Mouse (Mus musculus): ENCODE measurements around the gene Fcgrt. TPM values are rescaled to one million over a fixed set of nuclear protein-coding genes. Genes with fewer than 3 reads are reported as not detected.

Fcgrt gene
- polyA plus RNA-seq, 1 experiment, result 120 TPM

DNA sequence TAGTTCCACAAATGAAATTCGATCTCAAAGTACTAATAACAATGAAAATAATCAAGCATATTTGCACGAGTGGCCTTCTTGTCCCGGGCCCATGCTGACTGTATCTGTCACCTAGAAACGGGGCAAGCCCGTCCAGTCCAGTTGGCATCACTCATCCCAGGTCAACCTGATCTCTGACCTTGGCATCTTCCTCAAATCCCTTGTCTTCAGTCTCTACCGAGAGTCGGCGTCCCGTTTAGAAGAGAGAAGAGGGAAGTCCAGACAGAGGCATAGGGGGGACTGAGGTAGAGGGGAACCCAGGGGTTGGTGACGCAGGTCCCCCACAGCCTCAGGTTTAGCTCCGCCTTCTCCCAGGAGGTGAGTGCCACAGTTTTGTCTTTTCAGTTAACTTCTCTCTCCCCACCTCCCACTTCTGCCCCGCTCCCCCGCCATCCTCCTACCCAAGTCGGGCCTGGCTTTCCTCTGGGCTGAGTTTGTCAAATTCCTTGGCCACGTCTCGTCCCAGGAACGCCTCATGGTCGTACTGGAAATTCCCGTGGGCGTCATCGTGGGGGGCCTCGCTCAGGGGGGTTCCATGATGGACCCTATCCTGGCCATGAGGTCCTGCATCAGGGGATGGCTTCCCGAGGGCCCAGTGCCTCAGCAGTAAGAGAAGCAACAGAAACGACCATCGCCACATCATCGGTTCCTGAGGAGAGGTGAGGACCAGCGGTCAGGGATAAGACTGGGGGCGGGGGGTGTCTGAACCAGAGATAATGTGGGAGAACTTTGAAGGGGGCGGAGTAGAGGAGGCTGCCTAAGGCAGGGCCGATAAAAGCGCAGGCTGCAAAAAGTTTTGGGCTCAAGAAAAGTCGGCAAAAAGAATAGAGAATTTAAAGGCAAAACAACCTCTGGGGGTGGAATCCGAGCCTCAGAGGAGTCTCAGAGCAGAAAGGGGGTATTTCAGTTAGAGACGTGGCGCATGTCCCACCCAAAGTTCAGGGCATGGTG is 12.4 kb downstream of the Fcgrt start:
- TF ChIP-seq CTCF (IDR thresholded peaks at IDR 0.05; ENCODE audit: insufficient read depth, low read length), result no peak
- TF ChIP-seq POLR2A (IDR thresholded peaks at IDR 0.05; ENCODE audit: borderline replicate concordance, extremely low read depth, low read depth, low read length), result no peak
- peaks cover 2% of the 10 kb centered on the region; the same call in 1 of the 2 replicates for H3K4me1 ChIP-seq (ENCODE audit: control insufficient read depth, insufficient read depth, low read length)
- WGBS, result 22% methylated on average over 35 of the region's 35 CpGs
- no peak for DNase-seq
- H3K4me3 ChIP-seq (replicated peaks; ENCODE audit: extremely low read depth, low read depth, low read length), result peak overlapping the region; percentile 37

DNA sequence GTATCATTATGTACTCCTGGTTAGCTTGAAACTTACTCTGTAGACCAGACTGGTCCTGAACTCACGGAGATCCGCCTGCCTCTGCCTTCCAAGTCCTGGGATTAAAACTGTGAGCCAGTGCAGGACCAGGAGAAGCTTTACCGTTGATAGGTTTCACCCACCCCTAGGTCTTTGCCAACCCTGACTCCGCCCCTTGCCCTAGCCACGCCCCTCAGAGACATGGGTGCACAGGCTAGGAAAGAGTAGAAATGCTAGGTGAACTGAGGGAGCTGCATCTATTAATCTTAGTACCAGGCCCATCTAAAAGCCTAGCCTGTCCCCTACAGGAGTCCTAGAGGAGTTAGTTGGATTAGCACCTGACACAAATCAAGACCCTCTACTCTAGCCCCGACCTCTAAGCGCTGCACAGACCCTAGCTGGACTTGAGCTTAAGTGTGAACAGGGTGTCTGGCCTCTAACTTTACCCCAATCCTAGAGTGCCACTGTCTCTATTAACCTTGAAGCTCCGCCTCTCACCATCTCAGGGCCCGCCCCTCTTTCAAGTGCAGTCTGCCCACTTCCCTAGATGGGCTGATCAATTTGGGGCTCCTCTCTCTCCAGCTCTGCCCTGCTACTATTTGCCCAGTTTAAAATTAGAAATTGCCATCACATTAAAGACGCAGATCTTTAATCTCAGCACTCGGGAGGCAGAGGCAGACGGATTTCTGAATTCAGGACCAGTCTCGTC is 13.2 kb downstream of the Fcgrt start:
- no peak for DNase-seq
- peaks cover 2% of the 10 kb centered on the region; the same call in 1 of the 2 replicates for H3K4me1 ChIP-seq (ENCODE audit: control insufficient read depth, insufficient read depth, low read length)
- H3K4me3 ChIP-seq (replicated peaks; ENCODE audit: extremely low read depth, low read depth, low read length), result no peak overlapping the region
- WGBS, result 74% methylated on average over 13 of the region's 13 CpGs
- TF ChIP-seq CTCF (IDR thresholded peaks at IDR 0.05; ENCODE audit: insufficient read depth, low read length), result no peak
- TF ChIP-seq POLR2A (IDR thresholded peaks at IDR 0.05; ENCODE audit: borderline replicate concordance, extremely low read depth, low read depth, low read length), result no peak

DNA sequence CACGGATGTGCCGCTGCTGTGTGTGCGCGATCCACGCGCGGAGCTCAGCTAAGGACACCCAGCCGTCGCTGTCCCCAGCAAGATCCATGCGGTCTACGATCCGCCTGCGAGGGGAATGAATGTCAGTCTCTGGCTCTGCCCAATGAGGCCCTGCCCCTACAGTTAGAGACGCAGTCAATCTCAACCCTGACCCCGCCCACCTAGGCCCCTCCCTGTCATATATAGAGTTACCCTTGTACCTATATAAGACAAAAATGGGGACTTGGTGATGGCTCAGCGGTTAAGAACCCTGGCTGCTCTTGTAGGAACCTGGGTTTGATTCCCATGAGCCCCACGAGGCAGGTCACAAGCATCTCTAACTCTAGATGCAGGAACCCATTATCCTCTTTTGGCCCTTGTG is 15.1 kb downstream of the Fcgrt start:
- no peak overlapping the region for H3K4me3 ChIP-seq (replicated peaks; ENCODE audit: extremely low read depth, low read depth, low read length)
- WGBS, result 93% methylated on average over 17 of the region's 17 CpGs
- no peak for DNase-seq
- H3K4me1 ChIP-seq (ENCODE audit: control insufficient read depth, insufficient read depth, low read length), result peaks cover 2% of the 10 kb centered on the region; the same call in 1 of the 2 replicates
- TF ChIP-seq CTCF (IDR thresholded peaks at IDR 0.05; ENCODE audit: insufficient read depth, low read length) (no peak), POLR2A (IDR thresholded peaks at IDR 0.05; ENCODE audit: borderline replicate concordance, extremely low read depth, low read depth, low read length) (no peak)

DNA sequence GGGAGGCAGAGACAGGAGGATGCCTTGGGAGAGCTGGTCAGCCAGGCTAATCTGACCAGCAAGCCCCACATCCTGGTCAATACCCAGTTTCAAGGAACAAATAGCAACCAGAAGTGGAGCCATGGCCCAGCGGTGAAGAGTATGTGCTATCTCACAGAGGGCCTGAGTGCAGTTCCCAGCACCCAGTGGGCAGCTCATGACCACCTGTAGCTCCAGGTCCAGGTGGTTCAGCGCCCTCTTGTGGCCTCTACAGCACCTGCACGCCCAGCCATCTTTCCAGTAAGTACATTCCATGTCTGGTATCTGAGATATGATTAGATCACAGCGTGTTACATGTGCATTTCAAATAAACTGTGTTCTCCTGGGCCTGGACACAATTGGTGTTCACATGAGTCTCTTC is 17.6 kb downstream of the Fcgrt start:
- WGBS, result 82% methylated on average over 4 of the region's 4 CpGs
- TF ChIP-seq CTCF (IDR thresholded peaks at IDR 0.05; ENCODE audit: insufficient read depth, low read length) (no peak), POLR2A (IDR thresholded peaks at IDR 0.05; ENCODE audit: borderline replicate concordance, extremely low read depth, low read depth, low read length) (no peak)
- peaks cover 4% of the 10 kb centered on the region; the same call in 1 of the 2 replicates for H3K4me1 ChIP-seq (ENCODE audit: control insufficient read depth, insufficient read depth, low read length)
- no peak overlapping the region for H3K4me3 ChIP-seq (replicated peaks; ENCODE audit: extremely low read depth, low read depth, low read length)
- no peak for DNase-seq

DNA sequence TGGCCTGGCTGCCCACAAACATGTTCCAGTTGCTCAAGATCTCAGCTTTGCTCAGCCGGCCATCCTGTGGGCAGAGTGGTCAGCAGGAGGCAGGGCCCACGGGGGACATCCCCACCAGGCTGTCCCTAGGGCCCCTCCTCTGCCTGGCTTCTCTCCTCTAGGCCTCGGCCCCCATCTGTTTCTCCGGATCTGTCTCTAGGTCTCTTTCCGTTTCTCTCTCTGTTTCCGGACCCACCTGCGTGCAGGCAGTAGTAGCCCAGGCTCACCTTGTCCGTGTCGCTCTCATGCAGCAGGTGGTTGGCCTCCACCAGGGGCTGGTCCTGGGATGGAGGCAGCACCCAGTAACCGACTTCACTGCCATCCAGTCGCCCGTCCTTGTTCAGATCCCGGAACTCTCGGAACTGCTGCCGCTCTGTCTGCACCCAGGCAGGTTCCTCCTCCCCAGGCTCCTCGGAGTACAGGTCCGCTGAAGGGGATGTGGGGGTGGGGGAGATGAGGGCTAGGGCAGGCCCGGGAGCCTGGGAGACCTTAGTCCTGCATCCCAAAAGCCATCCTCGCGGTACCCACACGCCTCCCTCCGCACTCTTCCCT is 20.3 kb downstream of the Fcgrt start:
- no peak for TF ChIP-seq CTCF (IDR thresholded peaks at IDR 0.05; ENCODE audit: insufficient read depth, low read length)
- no peak for TF ChIP-seq POLR2A (IDR thresholded peaks at IDR 0.05; ENCODE audit: borderline replicate concordance, extremely low read depth, low read depth, low read length)
- 77% methylated on average over 22 of the region's 22 CpGs for WGBS
- no peak for DNase-seq
- H3K4me3 ChIP-seq (replicated peaks; ENCODE audit: extremely low read depth, low read depth, low read length), result peak overlapping the region; percentile 20
- H3K4me1 ChIP-seq (ENCODE audit: control insufficient read depth, insufficient read depth, low read length), result peaks cover 4% of the 10 kb centered on the region; the same call in 1 of the 2 replicates

DNA sequence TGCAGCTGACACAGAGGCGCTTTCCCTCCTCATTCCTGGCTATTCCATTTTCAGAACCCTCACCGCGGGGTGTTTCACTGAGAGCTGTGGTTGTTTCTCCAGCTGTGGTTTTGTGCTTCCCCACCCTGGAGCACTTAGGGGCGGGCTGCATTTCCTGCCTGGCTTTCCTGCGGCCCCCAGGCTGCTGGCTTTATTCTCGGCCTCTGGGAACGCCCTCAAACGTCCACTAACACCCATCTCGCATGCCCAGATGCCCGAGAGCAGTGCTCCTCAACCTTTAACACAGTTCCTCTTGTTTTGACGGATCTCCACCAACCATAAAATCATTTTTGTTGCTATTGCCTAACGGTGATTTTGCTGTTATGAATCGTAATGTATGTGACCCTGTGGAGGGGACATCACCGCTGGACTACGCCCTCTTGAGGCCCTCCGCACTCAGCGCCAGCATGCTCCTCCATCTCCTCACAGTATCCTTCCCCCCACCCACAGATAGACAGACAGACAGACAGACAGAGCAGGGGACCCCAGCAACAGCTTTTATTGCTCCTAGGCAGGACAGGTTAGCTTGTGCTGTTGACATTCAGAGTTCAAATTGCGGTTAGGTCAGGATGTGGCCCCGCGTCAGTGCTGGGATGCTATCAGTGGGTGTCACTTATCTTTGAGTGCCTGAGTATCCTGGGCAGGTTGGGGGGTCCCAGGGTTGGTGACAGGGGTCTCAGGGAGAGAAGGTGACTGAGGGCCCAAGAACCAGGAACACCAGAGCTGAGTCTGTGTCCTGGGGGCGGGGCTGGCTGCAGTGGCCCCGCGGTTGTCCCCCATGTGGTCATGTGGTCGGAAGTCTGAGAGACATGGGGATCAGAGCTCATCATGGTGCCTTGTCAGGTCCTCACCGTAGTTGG is 21.0 kb downstream of the Fcgrt start:
- TF ChIP-seq POLR2A (IDR thresholded peaks at IDR 0.05; ENCODE audit: borderline replicate concordance, extremely low read depth, low read depth, low read length) (peak; percentile 34; the same call in 1 of the 2 replicates), CTCF (IDR thresholded peaks at IDR 0.05; ENCODE audit: insufficient read depth, low read length) (no peak)
- Histone ChIP-seq H3K4me1 (ENCODE audit: control insufficient read depth, insufficient read depth, low read length) (peaks cover 4% of the 10 kb centered on the region; the same call in 1 of the 2 replicates), H3K4me3 (replicated peaks; ENCODE audit: extremely low read depth, low read depth, low read length) (peak overlapping the region; percentile 45)
- DNase-seq, result no peak
- WGBS, result 49% methylated on average over 25 of the region's 25 CpGs

DNA sequence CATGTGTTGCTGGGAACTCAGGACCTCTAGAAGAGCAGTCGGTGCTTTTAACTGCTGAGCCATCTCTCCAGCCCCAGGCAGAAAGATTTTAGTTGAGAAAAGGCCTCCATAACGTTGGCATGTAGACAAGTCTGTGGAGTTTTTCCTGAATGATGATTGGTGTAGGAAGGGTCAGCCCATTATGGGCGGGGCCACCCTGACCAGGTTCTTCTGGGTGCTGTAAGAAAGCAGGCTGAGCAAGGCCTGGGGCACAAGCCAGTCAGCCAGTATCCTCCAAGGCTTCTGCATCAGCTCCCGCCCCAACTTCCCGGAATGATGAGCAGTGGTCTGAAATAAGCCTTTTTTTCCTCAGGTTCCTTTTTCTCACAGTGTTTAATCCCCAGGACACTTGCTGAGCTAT is 22.6 kb downstream of the Fcgrt start:
- H3K4me1 ChIP-seq (ENCODE audit: control insufficient read depth, insufficient read depth, low read length), result peaks cover 4% of the 10 kb centered on the region; the same call in 1 of the 2 replicates
- WGBS, result 67% methylated on average over 5 of the region's 5 CpGs
- no peak for TF ChIP-seq POLR2A (IDR thresholded peaks at IDR 0.05; ENCODE audit: borderline replicate concordance, extremely low read depth, low read depth, low read length)
- no peak for TF ChIP-seq CTCF (IDR thresholded peaks at IDR 0.05; ENCODE audit: insufficient read depth, low read length)
- no peak for DNase-seq
- no peak overlapping the region for H3K4me3 ChIP-seq (replicated peaks; ENCODE audit: extremely low read depth, low read depth, low read length)

DNA sequence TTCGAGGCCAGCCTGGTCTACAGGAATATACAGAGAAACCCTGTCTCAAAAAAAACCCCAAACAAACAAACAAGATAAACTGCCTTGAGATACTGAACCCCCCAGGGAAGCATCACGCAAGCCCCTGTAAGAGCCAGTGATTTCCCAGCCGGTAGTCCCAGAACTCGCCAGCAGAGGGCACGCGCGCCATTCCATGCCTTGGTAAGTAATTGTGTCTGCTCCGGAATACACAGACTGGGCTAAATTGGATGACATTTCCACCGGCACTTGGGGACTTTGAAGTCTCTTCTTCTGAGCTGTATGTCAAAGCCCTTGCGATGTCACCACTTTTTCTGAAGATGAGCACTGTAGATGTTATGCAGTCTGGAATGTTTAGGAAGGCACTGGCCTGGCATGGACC is 23.8 kb downstream of the Fcgrt start:
- peak; percentile 19; the same call in 1 of the 2 replicates for TF ChIP-seq POLR2A (IDR thresholded peaks at IDR 0.05; ENCODE audit: borderline replicate concordance, extremely low read depth, low read depth, low read length)
- peak; percentile 89 for TF ChIP-seq CTCF (IDR thresholded peaks at IDR 0.05; ENCODE audit: insufficient read depth, low read length)
- peak; percentile 94 for DNase-seq
- H3K4me3 ChIP-seq (replicated peaks; ENCODE audit: extremely low read depth, low read depth, low read length), result no peak overlapping the region
- H3K4me1 ChIP-seq (ENCODE audit: control insufficient read depth, insufficient read depth, low read length), result peaks cover 4% of the 10 kb centered on the region; the same call in 1 of the 2 replicates
- WGBS, result 1% methylated on average over 10 of the region's 10 CpGs
